Mouse (Mus musculus): ENCODE data around the gene Adad1. TPM values are rescaled to one million over a fixed set of nuclear protein-coding genes. Genes with fewer than 3 reads are reported as not detected.

Adad1 gene
- total RNA-seq, 2 experiments from 2014 or later, result not detected

DNA sequence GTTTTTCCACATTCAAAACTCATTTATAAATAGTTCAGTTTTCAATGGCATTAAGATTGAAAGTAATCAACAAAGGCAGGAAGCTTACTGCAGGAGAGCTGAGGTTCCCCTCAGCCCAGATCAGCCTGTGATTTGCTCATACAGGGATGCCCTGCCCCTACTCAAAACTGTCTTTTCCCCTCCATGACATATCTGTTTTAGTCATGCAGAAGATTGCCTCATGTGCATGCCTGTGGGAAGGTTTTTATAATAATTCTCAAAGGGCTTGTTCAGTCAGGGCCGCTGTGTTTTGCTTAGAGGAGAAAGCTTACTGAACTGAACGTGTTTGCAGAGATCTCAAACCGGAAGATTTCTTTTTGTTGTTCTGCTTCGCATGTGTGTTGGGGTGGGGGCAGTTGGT is 97.8 kb downstream of the Adad1 start:
- no peak for DNase-seq (ENCODE audit: low spot score in 2 of 2)

DNA sequence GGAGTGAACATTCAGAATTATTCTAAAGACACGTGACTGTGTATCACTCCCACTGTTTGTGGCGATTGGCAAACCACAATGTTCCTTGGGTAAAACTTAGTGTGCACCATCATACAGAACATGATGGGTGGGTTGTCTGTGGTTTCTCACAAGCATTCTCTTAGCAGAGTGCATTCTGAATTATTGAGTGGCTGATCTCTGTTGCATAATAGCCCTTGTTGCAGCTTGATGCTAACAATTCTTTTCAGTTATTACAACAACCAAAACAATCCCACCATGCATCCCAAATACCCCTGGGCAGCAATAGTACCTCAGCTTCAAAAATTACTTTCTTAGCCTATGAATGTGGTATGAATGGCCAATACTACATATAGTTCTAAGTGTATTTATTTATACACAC is 106.0 kb downstream of the Adad1 start:
- DNase-seq (ENCODE audit: low spot score in 2 of 2), result no peak

Other genes with a start within 250 kb of the Adad1 start
- 100 to 1,000 TPM in 1 of 2 experiments, 10 to 100 TPM in 1; 92.2 to 106 TPM for gene 4932438A13Rik, start 200.4 kb upstream of the Adad1 start, total RNA-seq (2021)
- not detected for gene Il2, start 62.4 kb downstream of the Adad1 start, total RNA-seq (2021)
- gene Il21, start 169.1 kb downstream of the Adad1 start, total RNA-seq (2021), result under 1 TPM in 1 of 2 experiments, not detected in 1; 0.09 TPM
- 1 to 10 TPM; 4.6 to 5.3 TPM for gene Bbs12, start 249.0 kb downstream of the Adad1 start, total RNA-seq (2021)
- gene Cetn4, start 249.2 kb downstream of the Adad1 start, total RNA-seq (2021), result 1 to 10 TPM; 9.1 to 9.3 TPM